Mouse (Mus musculus) testis, adult 2 months (tissue): ENCODE measurements at regions not wholly inside any gene's neighbourhood (a gene's known extent, or its start where the extent isn't known, plus 50 kb on each side); places are given as distances from the start of the nearest gene placed in this dataset.

Experiments
- H3K27ac ChIP-seq: fragments of 200-500 bp; 2 replicates; pipeline ENCODE4 v1.5.1; 2012; ENCODE audit warnings: low read depth, low read length; ENCODE audit not compliant: control insufficient read depth, insufficient read depth
- H3K27me3 ChIP-seq: fragments of 200-500 bp; 2 replicates; pipeline ENCODE4 v1.6.1; 2012; ENCODE audit warnings: mild to moderate bottlenecking, low read length, moderate library complexity; ENCODE audit not compliant: control insufficient read depth, insufficient read depth
- H3K36me3 ChIP-seq: fragments of 200-500 bp; 2 replicates; pipeline ENCODE4 v1.6.1; 2012; ENCODE audit warnings: mild to moderate bottlenecking, low read length; ENCODE audit not compliant: control insufficient read depth, insufficient read depth
- H3K4me1 ChIP-seq: fragments of 200-500 bp; 2 replicates; pipeline ENCODE4 v1.6.1; 2012; ENCODE audit warnings: low read length; ENCODE audit not compliant: control insufficient read depth, insufficient read depth
- H3K4me3 ChIP-seq: fragments of 200-500 bp; 2 replicates; pipeline ENCODE4 v1.5.1; 2012; ENCODE audit warnings: low read depth, mild to moderate bottlenecking, low read length, moderate library complexity, mixed read lengths; ENCODE audit not compliant: control insufficient read depth
- CTCF ChIP-seq: fragments of 200-500 bp; IDR thresholded peaks from 2 replicates; pipeline ENCODE4 v1.5.1; 2012; ENCODE audit warnings: low read depth, mild to moderate bottlenecking, inconsistent platforms, low read length, moderate library complexity; ENCODE audit not compliant: control insufficient read depth, insufficient read depth, insufficient replicate concordance
- POLR2A ChIP-seq: fragments of 200-500 bp; IDR thresholded peaks from 2 replicates; pipeline ENCODE4 v1.6.1; 2012; ENCODE audit warnings: low read depth, mild to moderate bottlenecking, inconsistent platforms, low read length, moderate library complexity; ENCODE audit not compliant: control insufficient read depth

- Histone ChIP-seq H3K27me3 (no peaks in the 10 kb centered on the region), H3K4me1 (no peaks in the 10 kb centered on the region; the same call in 1 of the 2 replicates), H3K36me3 (no peaks in the 10 kb centered on the region), H3K4me3 (no peak overlapping the region), H3K27ac (no peak overlapping the region)
- TF ChIP-seq POLR2A = no peak
- TF ChIP-seq CTCF = no peak
Observed at GRCm38 (mm10) chr4:55696428-55696827, 164.2 kb upstream of the Klf4 start.

GRCm38 (mm10) chr4:55695246-55695645, 163.0 kb upstream of the Klf4 start:
- TF ChIP-seq CTCF (no peak), POLR2A (no peak)
- no peaks in the 10 kb centered on the region; the same call in 1 of the 2 replicates for H3K4me1 ChIP-seq
- H3K4me3 ChIP-seq = no peak overlapping the region
- H3K27me3 ChIP-seq = no peaks in the 10 kb centered on the region
- no peak overlapping the region for H3K27ac ChIP-seq
- no peaks in the 10 kb centered on the region for H3K36me3 ChIP-seq

GRCm38 (mm10) chr4:55689479-55689878, 157.2 kb upstream of the Klf4 start:
- H3K4me3 ChIP-seq = no peak overlapping the region
- H3K36me3 ChIP-seq = no peaks in the 10 kb centered on the region
- TF ChIP-seq POLR2A (no peak), CTCF (no peak)
- H3K4me1 ChIP-seq = no peaks in the 10 kb centered on the region
- H3K27me3 ChIP-seq = no peaks in the 10 kb centered on the region
- H3K27ac ChIP-seq = no peak overlapping the region

GRCm38 (mm10) chr4:55686771-55687170, 154.5 kb upstream of the Klf4 start:
- no peaks in the 10 kb centered on the region for H3K36me3 ChIP-seq
- TF ChIP-seq CTCF (no peak), POLR2A (no peak)

GRCm38 (mm10) chr4:55672288-55672687, 140.0 kb upstream of the Klf4 start:
- no peak for TF ChIP-seq CTCF
- no peak for TF ChIP-seq POLR2A
- H3K4me1 ChIP-seq = no peaks in the 10 kb centered on the region
- no peaks in the 10 kb centered on the region for H3K27me3 ChIP-seq
- no peaks in the 10 kb centered on the region for H3K36me3 ChIP-seq
- no peak overlapping the region for H3K4me3 ChIP-seq
- no peak overlapping the region for H3K27ac ChIP-seq

More at GRCm38 (mm10) chr4:55686771-55687170, 154.5 kb upstream of the Klf4 start:
- no peaks in the 10 kb centered on the region for H3K4me1 ChIP-seq
- H3K27me3 ChIP-seq = no peaks in the 10 kb centered on the region
- no peak overlapping the region for H3K4me3 ChIP-seq
- H3K27ac ChIP-seq = no peak overlapping the region

GRCm38 (mm10) chr4:55670258-55670657, 138.0 kb upstream of the Klf4 start:
- H3K4me3 ChIP-seq = no peak overlapping the region
- no peaks in the 10 kb centered on the region for H3K27me3 ChIP-seq
- H3K36me3 ChIP-seq = no peaks in the 10 kb centered on the region
- no peak overlapping the region for H3K27ac ChIP-seq
- no peak for TF ChIP-seq POLR2A
- no peak for TF ChIP-seq CTCF
- H3K4me1 ChIP-seq = no peaks in the 10 kb centered on the region

GRCm38 (mm10) chr4:55664822-55665221, 132.6 kb upstream of the Klf4 start:
- H3K4me3 ChIP-seq = no peak overlapping the region
- TF ChIP-seq CTCF (no peak), POLR2A (no peak)

GRCm38 (mm10) chr4:55663856-55664255, 131.6 kb upstream of the Klf4 start:
- H3K4me1 ChIP-seq = 0 out of 2 replicates have a peak, but pooled peaks cover 4% of the 10 kb centered on the region
- H3K27ac ChIP-seq = no peak overlapping the region
- TF ChIP-seq CTCF (no peak), POLR2A (no peak)

More at GRCm38 (mm10) chr4:55664822-55665221, 132.6 kb upstream of the Klf4 start:
- Histone ChIP-seq H3K27ac (no peak overlapping the region), H3K27me3 (no peaks in the 10 kb centered on the region), H3K4me1 (no peaks in the 10 kb centered on the region), H3K36me3 (no peaks in the 10 kb centered on the region)

More at GRCm38 (mm10) chr4:55663856-55664255, 131.6 kb upstream of the Klf4 start:
- Histone ChIP-seq H3K36me3 (no peaks in the 10 kb centered on the region), H3K27me3 (no peaks in the 10 kb centered on the region), H3K4me3 (no peak overlapping the region)
